Mouse (Mus musculus) c-Kit-negative CD71-positive TER-119-positive erythroid progenitor cells, embryonic 14.5 days (primary cell): ENCODE results near the gene Rpl41.
A peak's percentile ranks its signal among the peaks of the same experiment; 100 is the strongest.
"Not testable (repeated sequence)": the region's sequence is repeated elsewhere in the genome, so short reads cannot be mapped to it uniquely, and the experiment has no call there.

Source experiments
- DNase-seq: peaks from one replicate; pipeline ENCODE4 v3.0.0-alpha.2; 2013; ENCODE audit warnings: low read depth, low spot score

Gene Rpl41

DNA sequence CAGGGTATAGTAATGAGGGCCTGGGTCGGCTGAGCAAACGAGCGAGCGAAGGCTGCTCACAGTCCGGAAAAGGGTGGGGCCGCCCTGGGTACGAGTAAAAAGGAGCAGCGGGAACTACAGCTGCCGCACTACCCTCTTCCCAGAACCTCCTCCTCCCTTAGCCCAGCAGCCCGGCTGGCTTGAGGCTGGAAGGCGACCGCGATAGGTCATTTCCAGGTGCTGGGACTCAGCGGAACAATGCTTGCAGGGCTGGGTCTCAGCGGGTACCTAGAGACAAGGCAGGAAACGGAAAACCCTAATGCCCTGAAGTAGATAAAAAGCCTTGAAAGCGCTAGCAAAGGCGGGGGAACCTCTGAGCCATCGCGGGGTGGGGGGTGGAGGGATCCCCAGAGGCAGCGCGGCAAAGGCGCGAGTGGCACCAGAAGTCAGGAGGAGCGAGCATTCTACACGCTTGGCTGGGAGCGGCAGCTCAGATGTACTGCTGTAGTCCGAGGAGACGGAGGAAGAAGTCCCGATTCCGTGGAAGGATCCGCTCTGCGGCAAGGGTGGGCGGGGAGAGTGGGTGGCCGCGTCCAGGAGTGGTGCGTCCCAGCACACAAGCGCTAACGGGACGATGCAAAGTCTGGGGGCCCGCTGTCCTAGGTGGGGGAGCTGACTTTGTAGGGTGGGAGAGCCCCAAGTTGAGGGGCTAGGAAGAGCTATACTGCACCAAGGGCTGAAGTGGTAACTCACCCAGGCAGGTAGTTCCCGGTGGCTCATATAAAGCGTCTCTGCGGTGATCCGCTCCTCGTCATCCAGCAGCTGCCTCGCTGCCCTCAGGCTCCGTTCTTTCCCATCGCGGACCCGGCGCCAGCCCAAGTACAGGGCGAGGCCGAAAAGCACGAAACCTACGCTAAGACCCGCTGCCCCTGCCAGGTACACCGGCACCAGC lies 24.1 kb downstream of the Rpl41 start:
- DNase-seq, result peak; percentile 37

DNA sequence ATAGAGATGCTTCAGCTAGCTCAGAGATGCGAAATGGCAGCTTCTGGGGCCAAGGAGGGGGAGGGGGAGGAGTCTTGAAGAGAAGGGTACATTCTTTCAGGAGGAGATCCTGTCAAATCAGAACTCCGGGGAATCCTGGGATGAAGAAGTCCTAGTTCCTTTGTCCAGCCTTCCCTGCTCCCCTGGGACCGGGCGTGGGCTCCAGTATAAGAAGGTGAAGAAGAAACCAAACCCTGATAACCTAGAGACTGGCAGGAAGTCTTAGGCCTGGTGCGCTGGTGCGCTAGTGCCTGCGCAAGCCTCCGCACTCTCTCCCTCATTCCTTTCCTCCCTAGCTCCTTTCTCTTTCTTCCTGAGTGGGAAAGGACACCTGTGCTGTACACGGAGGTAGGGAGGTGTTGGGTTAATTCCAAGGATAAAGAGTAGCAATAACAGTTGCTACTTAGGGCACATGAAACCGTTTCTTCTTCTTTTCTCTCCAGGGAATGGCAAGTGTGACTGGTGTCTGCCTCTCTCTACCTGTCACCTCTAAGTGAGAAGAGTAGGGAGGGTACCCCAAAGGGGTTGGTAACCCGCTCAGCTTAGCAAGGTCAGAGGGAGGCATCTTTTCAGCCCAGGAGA lies 24.9 kb downstream of the Rpl41 start:
- DNase-seq, result no peak

DNA sequence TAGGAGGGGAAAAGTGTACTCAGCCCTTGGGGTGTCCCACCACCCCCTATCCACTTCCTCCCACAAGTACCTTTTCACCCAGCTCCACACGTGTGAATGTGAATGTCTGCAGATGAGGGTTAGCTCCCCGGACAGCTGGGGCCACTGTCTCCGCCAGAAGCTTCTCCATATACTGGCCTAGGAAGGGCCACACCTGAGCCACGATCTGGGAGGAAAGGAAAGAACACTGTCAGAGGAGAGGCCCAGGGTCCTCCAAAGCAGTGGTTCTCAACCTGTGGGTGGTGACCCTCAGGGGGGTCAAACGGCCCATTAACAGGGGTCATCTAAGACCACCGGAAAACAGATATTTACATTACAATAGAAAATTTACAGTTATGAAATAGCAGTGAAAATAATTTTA lies 26.8 kb downstream of the Rpl41 start:
- DNase-seq, result no peak

DNA sequence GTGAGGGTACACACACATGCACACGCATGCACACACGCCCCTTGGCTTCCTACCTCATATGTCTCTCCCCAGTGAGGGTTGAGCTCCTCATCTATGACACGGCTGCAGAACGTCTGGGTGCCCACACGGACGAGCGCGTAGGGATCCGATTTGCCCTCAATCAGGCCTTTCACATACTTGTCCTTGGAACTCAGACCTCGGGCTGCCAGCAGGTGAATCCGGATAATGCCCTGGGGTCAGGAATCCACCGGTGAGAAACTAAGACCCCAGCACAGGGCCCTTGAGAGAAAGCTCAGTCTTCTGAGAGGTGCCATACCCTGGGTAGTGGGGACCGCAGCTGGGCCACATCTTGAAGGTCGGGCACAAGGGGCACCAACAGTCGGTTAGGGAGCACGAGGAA lies 28.5 kb downstream of the Rpl41 start:
- DNase-seq, result no peak

DNA sequence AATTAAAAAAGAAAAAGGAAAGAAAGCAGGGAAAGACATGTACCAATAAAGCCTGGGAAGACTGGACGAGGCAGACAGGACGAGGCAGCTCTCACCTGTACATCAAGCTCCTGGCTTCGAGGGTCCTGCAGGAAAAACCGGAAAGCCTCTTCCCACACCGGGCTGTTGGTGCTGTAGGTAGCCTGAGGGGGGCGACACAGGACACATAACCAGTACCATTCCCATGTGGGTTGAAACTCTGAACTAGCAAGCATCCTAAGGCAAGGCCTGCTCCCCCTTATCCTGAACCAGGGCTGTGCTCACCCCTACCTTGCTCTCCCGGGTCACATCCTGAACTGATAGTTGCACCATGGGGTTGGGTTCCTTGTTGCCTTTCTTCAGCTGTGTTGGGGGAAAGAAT lies 30.3 kb downstream of the Rpl41 start:
- DNase-seq, result no peak

DNA sequence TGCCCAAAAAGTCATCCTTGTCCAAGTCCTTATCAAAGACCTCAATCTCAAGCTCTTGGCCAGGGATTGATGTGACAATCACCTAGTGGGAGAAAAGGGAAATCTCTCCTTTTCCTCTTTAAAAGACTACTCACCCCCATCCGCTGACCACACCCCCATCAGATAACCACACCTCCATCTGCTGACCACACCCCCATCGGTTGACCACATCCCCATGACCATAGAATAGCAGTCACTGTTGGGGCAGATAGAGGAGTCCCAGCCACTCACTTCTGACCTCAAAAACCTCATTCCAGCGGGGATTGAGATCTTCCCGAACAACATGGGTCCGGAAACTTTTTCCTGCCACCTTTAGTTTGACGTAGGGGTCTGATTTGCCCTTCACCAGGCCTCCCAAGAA lies 32.4 kb downstream of the Rpl41 start:
- DNase-seq, result no peak

DNA sequence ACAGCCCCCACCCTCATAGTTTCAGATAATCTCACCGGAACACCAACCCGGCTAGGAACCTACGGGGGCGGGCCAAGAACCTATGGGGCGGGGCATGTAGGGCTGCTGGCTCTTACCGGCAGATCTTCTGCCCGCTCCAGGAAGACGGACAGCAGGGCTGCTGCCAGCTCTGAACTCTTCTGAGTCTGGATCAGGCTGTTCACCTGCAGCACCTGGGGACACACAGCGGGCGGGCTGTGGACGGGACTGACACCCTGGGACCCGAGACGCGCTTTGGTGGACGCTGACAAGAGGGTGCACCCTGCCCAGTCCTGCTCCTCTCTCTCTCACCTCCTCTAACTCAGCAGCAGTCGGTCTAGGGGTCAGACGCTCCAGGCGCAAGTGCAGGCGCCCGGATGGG lies 33.1 kb downstream of the Rpl41 start:
- no peak for DNase-seq

DNA sequence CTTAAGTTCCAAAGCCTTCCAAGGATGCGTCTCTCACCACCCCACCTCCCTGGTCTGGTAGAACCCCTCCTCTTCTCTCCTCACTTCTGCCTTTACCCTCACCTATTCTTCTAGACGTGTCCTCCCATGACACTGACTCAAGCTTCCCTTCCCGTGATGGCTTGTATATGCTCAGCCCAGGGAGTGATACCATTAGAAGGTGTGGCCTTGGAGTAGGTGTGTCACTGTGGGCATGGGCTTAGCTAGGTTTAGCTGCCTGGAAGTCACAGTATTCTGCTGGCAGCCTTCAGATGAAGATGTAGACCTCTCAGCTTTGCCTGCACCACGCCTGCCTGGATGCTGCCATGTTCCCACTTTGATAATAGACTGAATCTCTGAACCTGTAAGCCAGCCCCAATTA lies 34.1 kb downstream of the Rpl41 start:
- DNase-seq, result no peak

DNA sequence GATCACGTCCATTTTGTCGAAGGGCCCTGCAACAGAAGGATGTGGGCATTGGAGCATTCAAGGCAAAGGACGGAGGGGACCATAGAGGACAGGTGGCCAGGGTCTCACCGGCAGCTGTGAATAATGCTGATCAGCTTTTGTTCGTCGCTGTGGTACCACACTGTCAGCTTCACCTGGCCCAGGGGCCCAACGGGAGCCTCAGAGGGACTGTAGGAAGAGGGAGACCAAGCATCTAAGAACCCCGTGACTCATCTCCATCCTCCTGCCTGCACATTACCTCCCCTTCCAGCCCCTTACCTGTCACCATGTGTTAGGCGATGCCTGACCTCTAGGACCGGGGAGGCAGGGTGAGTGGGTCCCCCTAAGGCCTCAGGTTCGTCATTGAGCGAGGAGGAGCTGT lies 37.3 kb downstream of the Rpl41 start:
- DNase-seq, result no peak

DNA sequence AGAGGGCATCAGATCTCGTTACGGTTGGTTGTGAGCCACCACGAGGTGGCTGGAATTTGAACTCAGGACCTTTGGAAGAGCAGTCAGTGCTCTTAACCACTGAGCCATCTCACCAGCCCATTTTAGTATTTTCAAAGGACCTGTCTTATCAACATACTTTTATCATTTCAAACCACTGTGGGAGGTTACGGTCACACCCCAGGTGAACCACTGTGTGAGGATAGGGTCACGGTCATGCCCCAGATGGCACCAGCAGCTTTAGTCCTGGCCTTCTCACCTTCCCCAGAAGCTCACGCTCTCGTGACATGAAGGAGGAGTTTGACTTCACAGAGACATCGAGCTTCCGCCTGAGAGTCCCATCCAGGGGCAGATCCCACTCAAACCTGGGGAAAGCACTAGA lies 37.9 kb downstream of the Rpl41 start:
- no peak for DNase-seq

DNA sequence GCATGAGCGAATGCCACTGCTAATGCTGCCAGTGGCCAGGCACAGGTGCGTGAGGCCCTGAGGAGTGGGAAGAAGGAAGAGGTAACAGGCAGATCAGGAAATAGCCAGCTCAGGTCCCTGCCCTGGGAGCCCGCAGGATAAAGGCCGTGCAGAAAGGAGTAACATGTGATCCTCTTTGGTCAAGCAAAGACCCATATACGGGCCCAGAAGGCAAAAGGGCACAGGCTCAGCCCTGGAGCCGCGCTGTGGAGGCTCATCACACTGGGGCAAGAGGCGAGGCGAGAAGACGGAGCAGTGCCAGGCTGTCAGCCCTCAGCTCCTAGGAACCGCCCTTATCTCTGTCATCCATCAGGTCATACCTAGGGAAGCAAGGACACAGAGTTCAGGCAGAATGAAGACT lies 38.8 kb downstream of the Rpl41 start:
- DNase-seq, result no peak

DNA sequence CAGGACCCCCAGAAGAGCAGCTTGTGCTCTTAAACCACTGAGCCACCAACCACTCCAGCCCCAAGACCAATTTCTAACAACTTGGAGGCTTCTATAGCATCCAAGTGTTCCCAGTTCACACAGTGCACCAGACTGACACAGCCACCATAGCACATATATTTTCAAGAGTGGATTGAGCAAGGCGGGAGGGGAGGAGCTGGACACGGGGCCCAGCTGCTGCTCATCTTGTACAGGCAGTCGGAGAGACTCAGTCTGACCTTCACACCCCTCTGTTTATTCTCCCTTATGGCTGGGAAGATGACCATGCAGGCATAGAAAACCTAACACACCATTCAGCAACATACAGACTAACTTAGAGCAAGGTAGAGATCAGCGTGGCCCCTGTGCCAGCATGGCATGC lies 39.3 kb downstream of the Rpl41 start:
- no peak for DNase-seq

DNA sequence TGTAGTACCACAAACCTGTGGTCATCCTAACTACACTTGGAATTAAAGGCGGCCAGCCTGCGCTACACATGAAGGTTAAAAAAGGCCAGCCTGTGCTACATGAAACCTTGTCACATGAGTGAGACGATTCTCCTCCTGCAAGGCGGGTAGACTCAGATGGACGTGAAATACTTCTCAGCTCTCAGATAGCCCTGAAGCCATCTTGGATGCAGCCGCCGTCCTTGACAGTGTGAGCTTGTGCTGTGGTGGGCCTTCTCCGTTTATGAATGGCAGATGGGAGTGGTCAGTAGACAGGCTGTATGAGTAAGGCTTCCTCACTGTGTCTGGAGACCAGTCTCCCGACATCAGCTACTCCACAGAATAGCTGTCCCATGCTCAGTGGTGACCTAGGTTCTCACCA lies 39.9 kb downstream of the Rpl41 start:
- no peak for DNase-seq

DNA sequence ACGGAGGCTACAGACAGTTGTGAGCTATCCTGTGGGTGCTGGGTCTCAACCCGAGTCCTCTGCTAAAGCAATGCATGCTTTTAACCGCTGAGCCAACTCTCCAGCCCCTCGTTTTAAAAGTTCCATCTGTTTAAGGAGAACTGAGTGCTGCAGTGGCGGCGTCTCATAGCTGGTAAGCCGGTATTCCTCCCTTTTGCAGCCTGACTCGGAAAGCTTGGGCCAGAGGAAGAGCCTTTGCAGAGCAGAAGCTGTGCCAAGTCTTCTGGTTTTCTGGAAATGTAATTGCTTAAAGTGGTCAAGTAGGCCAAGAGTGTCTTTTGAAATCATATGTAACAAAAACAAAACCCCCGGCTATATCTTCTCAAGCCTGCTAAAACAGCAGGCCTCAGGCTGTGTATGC lies 40.8 kb downstream of the Rpl41 start:
- no peak for DNase-seq

DNA sequence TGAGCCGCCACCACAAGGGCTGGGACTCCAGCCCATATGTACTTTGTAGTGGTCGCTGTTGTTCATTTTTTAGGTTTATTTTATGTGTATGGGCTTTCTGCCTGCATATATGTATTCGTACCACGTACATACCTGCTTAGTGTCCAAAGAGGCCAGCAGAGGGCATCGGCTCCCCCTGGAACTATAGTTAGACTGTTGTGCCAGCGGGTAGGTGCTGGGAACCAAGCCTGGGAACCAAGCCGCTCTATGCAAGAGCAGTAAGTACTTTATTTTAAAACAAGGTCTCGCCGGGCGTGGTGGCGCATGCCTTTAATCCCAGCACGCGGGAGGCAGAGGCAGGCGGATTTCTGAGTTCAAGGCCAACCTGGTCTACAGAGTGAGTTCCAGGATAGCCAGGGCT lies 43.1 kb downstream of the Rpl41 start:
- no peak for DNase-seq

DNA sequence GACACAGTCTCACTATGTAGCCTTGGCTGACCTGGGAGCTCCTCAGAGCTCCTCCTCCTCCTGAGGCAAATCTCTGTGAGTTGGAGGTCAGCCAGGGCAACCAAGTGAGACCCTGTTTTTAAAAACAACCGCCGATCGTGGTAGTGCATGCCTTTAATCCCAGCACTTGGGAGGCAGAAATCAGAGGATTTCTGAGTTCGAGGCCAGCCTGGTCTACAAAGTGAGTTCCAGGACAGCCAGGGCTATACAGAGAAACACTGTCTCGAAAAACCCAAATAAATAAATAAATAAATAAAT lies 43.8 kb downstream of the Rpl41 start:
- DNase-seq, result not testable (repeated sequence)

DNA sequence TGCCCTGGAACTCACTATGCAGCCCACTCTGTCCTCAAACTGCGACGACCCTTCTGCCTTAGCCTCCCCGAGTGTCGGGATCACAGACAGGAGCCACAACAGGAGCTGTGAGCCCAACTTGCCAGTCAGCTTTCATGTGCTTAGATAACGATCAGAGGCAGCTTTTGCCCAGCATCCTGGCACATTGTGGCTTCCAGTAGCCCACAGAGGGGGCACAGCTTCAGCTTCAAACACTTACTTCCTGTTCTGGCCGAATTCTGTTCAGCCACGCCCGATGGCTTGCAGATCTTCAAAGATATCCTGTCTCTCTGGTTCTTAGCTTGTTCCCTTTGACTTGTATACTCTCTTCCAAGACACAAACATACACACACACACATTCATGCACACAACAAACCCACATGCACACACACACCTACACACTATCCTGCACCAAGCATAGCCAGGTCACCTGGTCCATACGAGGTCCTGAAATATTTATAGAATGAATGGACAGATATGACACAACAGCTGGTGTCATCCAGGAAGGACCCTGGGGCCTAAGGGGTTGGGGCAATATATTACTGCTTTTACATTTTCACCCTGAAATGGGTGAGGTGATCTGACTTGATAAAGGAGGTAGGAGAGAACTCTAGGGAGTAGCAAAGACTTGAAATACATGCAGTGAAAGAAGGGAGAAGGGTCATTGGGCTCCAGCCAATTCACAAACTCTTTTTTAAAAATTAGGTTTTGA lies 44.3 kb downstream of the Rpl41 start:
- DNase-seq, result no peak

DNA sequence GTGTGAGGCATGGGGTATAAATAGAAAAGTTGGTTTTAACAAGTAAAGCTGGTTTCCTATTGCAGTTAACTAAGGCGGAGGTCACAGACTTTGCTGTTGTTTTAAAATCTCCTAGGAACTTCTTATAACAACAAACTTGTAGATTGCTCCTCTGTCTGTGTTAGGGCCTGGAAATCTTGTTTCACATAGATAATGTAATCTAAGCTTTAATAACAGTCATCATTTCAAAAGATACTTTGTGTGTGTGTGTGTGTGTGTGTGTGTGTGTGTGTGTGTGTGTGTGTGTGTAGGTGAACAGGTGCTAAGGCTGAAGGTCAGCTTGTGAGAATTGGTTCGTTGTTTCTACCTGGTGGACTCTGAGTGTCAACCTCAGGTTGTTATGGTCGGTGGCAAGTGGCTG lies 45.1 kb downstream of the Rpl41 start:
- no peak for DNase-seq

DNA sequence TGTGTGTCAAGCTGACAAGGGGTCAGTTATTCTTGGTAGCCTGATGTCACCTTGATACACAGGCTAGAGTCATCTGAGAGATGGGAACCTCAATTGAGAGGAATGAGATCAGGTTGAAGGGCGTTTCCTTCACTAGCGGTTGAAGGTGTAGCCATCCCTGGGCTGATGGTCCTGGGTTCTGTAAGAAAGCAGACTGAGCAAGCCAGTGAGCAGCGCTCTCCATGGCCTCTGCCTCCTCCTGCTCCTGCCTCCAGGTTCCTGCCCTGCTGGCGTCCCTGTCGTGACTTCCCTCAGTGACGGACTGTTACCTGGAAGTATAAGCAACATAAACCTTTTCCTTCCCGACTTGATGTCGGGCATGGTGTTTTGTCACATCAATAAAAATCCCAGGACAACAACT lies 45.6 kb downstream of the Rpl41 start:
- no peak for DNase-seq

DNA sequence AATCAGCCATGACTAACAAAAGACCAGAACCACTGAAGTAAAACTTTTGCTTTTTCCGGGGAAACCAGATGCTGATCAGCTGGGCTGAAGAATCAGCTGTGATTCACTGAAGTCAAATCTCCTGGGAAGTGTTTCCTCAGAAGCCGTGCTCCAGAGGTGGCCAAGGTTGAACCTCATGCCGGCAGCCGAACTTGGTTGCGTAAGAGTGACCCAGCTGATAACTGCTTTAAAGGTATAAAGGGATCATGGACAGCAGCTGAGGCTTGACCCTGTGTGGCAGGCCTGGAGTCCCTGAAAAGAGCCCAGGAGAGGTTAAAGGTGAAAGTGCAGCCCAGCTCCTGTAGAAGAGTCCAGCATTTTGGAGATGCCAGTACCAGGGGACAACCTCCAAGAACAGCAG lies 46.8 kb downstream of the Rpl41 start:
- no peak for DNase-seq

DNA sequence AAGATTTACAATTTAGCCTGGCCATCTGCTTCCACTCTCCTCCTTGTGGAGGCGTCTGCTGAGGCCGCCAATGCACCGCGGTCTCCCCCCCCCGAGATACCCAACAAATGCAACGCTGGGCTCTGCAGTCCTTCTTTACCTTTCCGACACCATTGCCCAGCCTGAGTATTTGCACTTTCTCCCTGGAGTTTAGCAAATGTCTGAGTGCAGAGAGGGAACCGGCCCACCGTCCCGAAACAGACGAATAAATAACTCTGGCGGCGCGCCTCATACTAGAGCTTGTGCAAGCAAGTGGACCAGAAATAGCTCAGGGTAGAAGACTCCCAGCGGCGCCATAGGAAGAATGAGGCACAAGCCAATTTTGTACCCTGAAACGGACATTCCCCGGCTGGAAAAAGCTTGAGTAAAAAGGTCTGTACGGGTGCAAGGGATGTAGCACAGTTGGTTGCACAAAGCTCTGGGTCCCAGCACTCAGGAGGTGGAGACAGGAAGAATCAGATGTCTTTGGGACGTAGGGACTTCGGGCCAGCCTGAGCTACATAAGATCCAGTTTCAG lies 49.9 kb downstream of the Rpl41 start:
- no peak for DNase-seq

DNA sequence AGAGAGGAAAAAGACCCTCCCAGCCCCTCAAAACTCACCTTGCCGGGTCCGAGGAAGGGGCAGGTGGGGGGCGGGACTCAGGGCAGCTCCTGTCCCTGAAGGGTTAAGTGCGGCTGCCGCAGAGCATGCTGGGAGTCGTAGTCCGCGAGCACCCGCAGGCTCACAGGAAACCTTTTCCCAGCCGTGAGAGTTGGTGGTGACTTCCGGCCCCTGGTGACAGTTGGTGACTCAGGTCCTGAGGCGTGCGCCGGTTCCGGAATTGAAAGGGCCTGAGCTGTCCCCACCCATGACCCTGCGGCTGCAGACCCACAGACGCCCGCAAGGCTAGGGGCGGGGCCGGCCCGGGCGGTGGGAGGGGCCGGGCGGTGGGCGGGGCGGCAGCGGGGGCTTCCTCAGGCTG lies 50.5 kb downstream of the Rpl41 start, which contains the start of gene Myl6b:
Myl6b (minus strand) TSS at position 96 of the 400 bp plus-strand sequence.
- DNase-seq, result peak; percentile 83
